Mouse (Mus musculus): Measurements from ENCODE around the gene Slc16a11. TPM values are rescaled to one million over a fixed set of nuclear protein-coding genes. Genes with fewer than 3 reads are reported as not detected.

Slc16a11 gene
- total RNA-seq, 4 experiments from 2014 or later = 0.27 to 0.46 TPM; not detected in 2

GRCm38 (mm10) chr11:70200036-70200608 is 12.4 kb upstream of the Slc16a11 start:
- DNase-seq (ENCODE audit: low spot score in 2 of 2) = no peak

- DNase-seq (ENCODE audit: low spot score in 2 of 2) = peak; percentile 57 to 66
Measured at GRCm38 (mm10) chr11:70201691-70202090, 10.9 kb upstream of the Slc16a11 start.

- DNase-seq (ENCODE audit: low spot score in 2 of 2) = no peak
Measured at GRCm38 (mm10) chr11:70206801-70207200, 5.8 kb upstream of the Slc16a11 start.

GRCm38 (mm10) chr11:70207283-70207682 is 5.3 kb upstream of the Slc16a11 start:
- DNase-seq (ENCODE audit: low spot score in 2 of 2) = no peak

GRCm38 (mm10) chr11:70208778-70209388 is 3.7 kb upstream of the Slc16a11 start:
- no peak for DNase-seq (ENCODE audit: low spot score in 2 of 2)

GRCm38 (mm10) chr11:70210681-70211080 is 1.9 kb upstream of the Slc16a11 start:
- DNase-seq (ENCODE audit: low spot score in 2 of 2) = no peak

GRCm38 (mm10) chr11:70211972-70212371 is 580 bp upstream of the Slc16a11 start:
- DNase-seq (ENCODE audit: low spot score in 2 of 2) = no peak

- no peak for DNase-seq (ENCODE audit: low spot score in 2 of 2)
Measured at GRCm38 (mm10) chr11:70212896-70213295, 344 bp downstream of the Slc16a11 start.

- DNase-seq (ENCODE audit: low spot score in 2 of 2) = no peak
Measured at GRCm38 (mm10) chr11:70213736-70214135, 1.2 kb downstream of the Slc16a11 start.

GRCm38 (mm10) chr11:70214191-70214855 is 1.8 kb downstream of the Slc16a11 start:
- DNase-seq (ENCODE audit: low spot score in 2 of 2) = no peak

GRCm38 (mm10) chr11:70214856-70215209 is 2.3 kb downstream of the Slc16a11 start:
- DNase-seq (ENCODE audit: low spot score in 2 of 2) = no peak

- DNase-seq (ENCODE audit: low spot score in 2 of 2) = no peak
Measured at GRCm38 (mm10) chr11:70215301-70215700, 2.7 kb downstream of the Slc16a11 start.

GRCm38 (mm10) chr11:70216103-70216502 is 3.6 kb downstream of the Slc16a11 start:
- DNase-seq (ENCODE audit: low spot score in 2 of 2) = no peak

- no peak for DNase-seq (ENCODE audit: low spot score in 2 of 2)
Measured at GRCm38 (mm10) chr11:70218039-70218438, 5.5 kb downstream of the Slc16a11 start.

- no peak for DNase-seq (ENCODE audit: low spot score in 2 of 2)
Measured at GRCm38 (mm10) chr11:70218741-70219470, 6.4 kb downstream of the Slc16a11 start.

- DNase-seq (ENCODE audit: low spot score in 2 of 2) = no peak
Measured at GRCm38 (mm10) chr11:70219873-70220272, 7.3 kb downstream of the Slc16a11 start.

GRCm38 (mm10) chr11:70220323-70220722 is 7.8 kb downstream of the Slc16a11 start:
- no peak for DNase-seq (ENCODE audit: low spot score in 2 of 2)

- peak; percentile 67 to 80 for DNase-seq (ENCODE audit: low spot score in 2 of 2)
Measured at GRCm38 (mm10) chr11:70220731-70221602, 8.4 kb downstream of the Slc16a11 start, which contains the start of gene Slc16a13. Slc16a13 (minus strand) TSS chr11:70221064.

GRCm38 (mm10) chr11:70221603-70222500 is 9.3 kb downstream of the Slc16a11 start:
- DNase-seq (ENCODE audit: low spot score in 2 of 2) = no peak

- DNase-seq (ENCODE audit: low spot score in 2 of 2) = no peak
Measured at GRCm38 (mm10) chr11:70223724-70224123, 11.2 kb downstream of the Slc16a11 start.
